Comparison of ENCODE assay signal across 20 mouse cellular contexts in the genomic region with DNA sequence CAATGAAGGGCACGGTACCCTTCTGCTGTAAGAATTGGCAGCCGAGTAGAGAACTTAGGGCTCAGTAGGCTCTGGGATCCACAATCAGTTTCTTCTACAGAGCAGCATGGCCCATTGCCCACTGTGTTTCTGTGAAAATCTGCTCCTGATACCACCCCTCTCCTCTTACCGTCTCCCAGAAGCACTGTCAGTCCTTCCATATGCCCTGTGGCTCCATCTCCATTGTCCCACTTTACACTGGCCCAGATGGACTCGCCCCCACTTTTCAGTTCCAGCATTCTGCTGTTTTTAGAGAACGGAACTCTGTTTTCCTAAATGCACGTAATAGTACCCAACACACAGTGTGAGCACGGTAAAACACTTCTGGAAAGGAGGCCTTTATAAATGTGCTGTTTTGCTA.
DNase-seq lines count a peak whose midpoint lies in the region; ATAC-seq and TF ChIP-seq lines count a peak whose summit lies in the region.
"Had no signal": no experiment of that assay in that cellular context is flagged by ENCODE, and none has a peak within 500 bp of the region (broad histone marks: within the 10 kb centered on the region; RNA-seq: fewer than 3 reads in every experiment).

No protein-coding gene starts in this region.

- 59% methylated on average over 7 of the region's 7 CpGs for WGBS in forebrain, embryonic 16.5 days
- WGBS in forebrain, embryonic 12.5 days: 88% methylated on average over 7 of the region's 7 CpGs

- H3K36me3 ChIP-seq in forebrain, embryonic 16.5 days (ENCODE audit: control insufficient read depth, insufficient read depth): no peaks in the 10 kb centered on the region
- no peaks in the 10 kb centered on the region for H3K36me3 ChIP-seq in forebrain, embryonic 12.5 days (replicated peaks)
- H3K36me3 ChIP-seq: limb, embryonic 15.5 days; liver, embryonic 15.5 days had no signal

- H3K9ac ChIP-seq in forebrain, embryonic 16.5 days (replicated peaks; ENCODE audit: low read depth, low read length): no peak overlapping the region
- H3K9ac ChIP-seq in forebrain, embryonic 12.5 days: no peak overlapping the region
- H3K9ac ChIP-seq: limb, embryonic 15.5 days; liver, embryonic 15.5 days had no signal

- H3K9me3 ChIP-seq in forebrain, embryonic 16.5 days (ENCODE audit: control insufficient read depth, low read length): no peaks in the 10 kb centered on the region
- no peaks in the 10 kb centered on the region for H3K9me3 ChIP-seq in forebrain, embryonic 12.5 days
- H3K9me3 ChIP-seq: limb, embryonic 15.5 days; liver, embryonic 15.5 days had no signal

- no peak overlapping the region for H3K4me3 ChIP-seq in forebrain, embryonic 16.5 days (replicated peaks; ENCODE audit: low read length)
- no peak overlapping the region for H3K4me3 ChIP-seq in forebrain, embryonic 12.5 days (replicated peaks)
- H3K4me3 ChIP-seq in left cerebral cortex, adult 2 months: no peak overlapping the region
- H3K4me3 ChIP-seq: limb, embryonic 15.5 days; liver, embryonic 15.5 days had no signal

- no peak for TF ChIP-seq CTCF in left cerebral cortex, adult 2 months (IDR thresholded peaks at IDR 0.05)

- ATAC-seq in forebrain, embryonic 16.5 days: peak; percentile 69
- no peak for ATAC-seq in forebrain, embryonic 12.5 days (ENCODE audit: low FRiP score)
- ATAC-seq in inflammation-experienced regulatory T-cells, adult 6 months: no peak
- ATAC-seq in megakaryocyte progenitor cell, adult 5-6 weeks (replicated peaks; ENCODE audit: poor library complexity): no peak
- ATAC-seq: hindbrain, postnatal 0 days had no signal

- DNase-seq in left cerebral cortex, adult 2 months (ENCODE audit: extremely low spot score in 1 of 2, low spot score in 2 of 2): peak in 1 of 2 experiments; percentile 28
- DNase-seq in left cerebral cortex, postnatal 10 days (ENCODE audit: extremely low spot score in 1 of 2, low spot score in 2 of 2): no peak
- DNase-seq in layer of hippocampus, postnatal 36 days: peak; percentile 21 to 22
- DNase-seq in right cerebral cortex, postnatal 25 days: peak; percentile 34
- DNase-seq: adrenal gland, postnatal 36 days; cerebellum, adult 9-10 months; gastrocnemius, postnatal 14 days; kidney, adult 11 months; kidney, postnatal 10 days; thymus, postnatal 14 days had no signal

- no peak overlapping the region for H3K4me2 ChIP-seq in forebrain, embryonic 16.5 days (ENCODE audit: low read length)
- H3K4me2 ChIP-seq in forebrain, embryonic 12.5 days: no peak overlapping the region
- H3K4me2 ChIP-seq: limb, embryonic 15.5 days; liver, embryonic 15.5 days; midbrain, embryonic 11.5 days had no signal

- 0 out of 2 replicates have a peak, but pooled peaks cover 6% of the 10 kb centered on the region for H3K4me1 ChIP-seq in forebrain, embryonic 16.5 days (replicated peaks; ENCODE audit: control insufficient read depth, insufficient read depth, low read length)
- no peaks in the 10 kb centered on the region for H3K4me1 ChIP-seq in forebrain, embryonic 12.5 days
- H3K4me1 ChIP-seq: limb, embryonic 15.5 days; liver, embryonic 15.5 days had no signal

- H3K27ac ChIP-seq in forebrain, embryonic 16.5 days (ENCODE audit: low read length): no peak overlapping the region
- no peak overlapping the region for H3K27ac ChIP-seq in forebrain, embryonic 12.5 days
- peak overlapping the region; percentile 24; the same call in 1 of the 2 replicates for H3K27ac ChIP-seq in left cerebral cortex, adult 2 months
- H3K27ac ChIP-seq: hindbrain, postnatal 0 days; limb, embryonic 15.5 days; liver, embryonic 15.5 days; macrophage had no signal

- intact Hi-C loops in left cerebral cortex, adult 2 months (cut with DNase I): loop anchor here (2.0 kb wide), 1 partner anchor 57 kb away; no protein-coding TSS in a partner anchor
- intact Hi-C loops in left cerebral cortex, postnatal 10 days (cut with DNase I): no loop called here

- no peaks in the 10 kb centered on the region for H3K27me3 ChIP-seq in forebrain, embryonic 16.5 days (replicated peaks; ENCODE audit: control insufficient read depth, insufficient read depth, low read length)
- H3K27me3 ChIP-seq in forebrain, embryonic 12.5 days: no peaks in the 10 kb centered on the region
- H3K27me3 ChIP-seq: CH12.LX; limb, embryonic 15.5 days; liver, embryonic 15.5 days had no signal

Comparison
In these comparisons a context has a peak if more than half of its experiments do, and no peak if none do; other contexts are left out.
1. DNase-seq: peak in layer of hippocampus, postnatal 36 days (2 of 2) and right cerebral cortex, postnatal 25 days (single experiment); none in left cerebral cortex, postnatal 10 days (0 of 2).